Mouse (Mus musculus): ENCODE results near the gene Lgr5. TPM values are rescaled to one million over a fixed set of nuclear protein-coding genes. Genes with fewer than 3 reads are reported as not detected.
A peak's percentile ranks its signal among the peaks of the same experiment; 100 is the strongest.

The Lgr5 gene
- polyA plus RNA-seq, 1 experiment from 2014 or later: 2.4 TPM

DNA sequence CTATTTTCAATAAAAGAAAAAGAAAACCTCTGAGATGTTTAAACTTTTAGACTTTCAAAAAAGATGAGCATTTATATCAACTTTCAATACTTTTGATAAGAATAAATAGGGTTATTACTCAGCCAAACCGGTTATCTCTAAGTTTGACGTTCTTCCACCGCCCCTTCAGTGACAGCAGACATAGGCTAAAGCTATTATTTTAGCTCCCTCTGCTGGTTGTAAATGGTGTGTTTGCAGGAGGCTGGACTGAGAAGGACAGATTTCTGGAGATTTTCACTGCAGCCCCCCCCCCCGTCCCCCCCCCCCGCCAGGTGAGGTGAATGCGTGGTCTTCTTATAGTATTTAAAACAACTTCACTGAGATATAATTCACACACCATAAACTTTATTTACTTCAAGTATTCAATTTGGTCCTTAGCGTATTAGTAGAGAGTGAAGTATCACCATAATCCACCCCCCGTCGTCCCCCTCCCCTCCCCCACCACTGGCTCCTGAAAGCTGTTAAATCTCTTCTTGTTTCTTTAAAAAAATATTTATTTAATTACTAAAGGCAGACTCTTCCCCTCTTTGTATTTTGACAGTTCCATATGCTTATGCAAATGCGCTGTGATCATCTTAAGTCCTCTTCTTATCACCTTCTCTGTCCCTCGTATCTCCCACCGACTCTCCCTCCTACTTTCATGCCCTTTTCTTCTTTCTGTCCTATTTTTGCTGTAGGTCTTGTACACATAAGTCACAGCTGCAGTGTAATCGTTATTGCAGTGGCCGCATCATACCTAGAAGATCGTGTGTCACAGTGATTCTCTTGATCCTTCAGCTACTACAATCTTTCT is 30.1 kb upstream of the Lgr5 start:
- H3K4me1 ChIP-seq (ENCODE audit: insufficient read depth): no peaks in the 10 kb centered on the region
- no peak overlapping the region for H3K27ac ChIP-seq (ENCODE audit: low read depth)
- peak; percentile 85 for ATAC-seq (ENCODE audit: insufficient read depth)
- no peaks in the 10 kb centered on the region for H3K36me3 ChIP-seq (ENCODE audit: insufficient read depth)
- H3K4me3 ChIP-seq (ENCODE audit: low read depth, low read length): no peak overlapping the region
- no peak overlapping the region for H3K9ac ChIP-seq
- 7% methylated on average over 14 of the region's 15 CpGs for WGBS
- peak; percentile 90 for DNase-seq
- H3K4me2 ChIP-seq: peak overlapping the region; percentile 54
- TF ChIP-seq CTCF (IDR thresholded peaks at IDR 0.05; ENCODE audit: low read depth): peak; percentile 72
- H3K9me3 ChIP-seq (ENCODE audit: low read depth, low read length): no peaks in the 10 kb centered on the region
- H3K27me3 ChIP-seq (ENCODE audit: insufficient read depth, low read length): no peaks in the 10 kb centered on the region

DNA sequence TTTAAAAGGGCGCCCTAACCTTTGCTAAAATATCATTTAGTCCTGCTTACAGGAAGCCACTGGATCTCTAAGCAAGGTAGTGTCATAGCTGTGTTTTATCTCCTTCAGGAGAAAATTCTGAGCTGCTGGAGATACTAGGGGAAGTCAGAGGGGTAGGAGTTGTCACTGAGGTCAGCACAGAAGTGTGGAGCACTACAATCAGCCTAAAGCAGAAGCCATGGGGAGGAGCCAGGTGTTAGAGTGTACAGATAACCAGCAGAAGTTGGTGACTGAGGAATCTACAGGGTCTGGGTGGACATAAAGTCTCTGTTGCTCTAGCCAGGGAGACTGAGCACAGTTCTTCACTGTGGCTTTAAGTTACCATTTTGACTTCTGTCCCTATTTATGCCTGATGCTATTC is 8.2 kb upstream of the Lgr5 start:
- 88% methylated on average over 1 of the region's 1 CpGs for WGBS
- no peak overlapping the region for H3K4me3 ChIP-seq (ENCODE audit: low read depth, low read length)
- no peak for ATAC-seq (ENCODE audit: insufficient read depth)

GRCm38 (mm10) chr10:115593651-115594050 is 6.1 kb upstream of the Lgr5 start:
- Histone ChIP-seq H3K36me3 (ENCODE audit: insufficient read depth) (no peaks in the 10 kb centered on the region), H3K9me3 (ENCODE audit: low read depth, low read length) (no peaks in the 10 kb centered on the region), H3K4me2 (no peak overlapping the region), H3K27me3 (ENCODE audit: insufficient read depth, low read length) (0 out of 2 replicates have a peak, but pooled peaks cover 3% of the 10 kb centered on the region), H3K9ac (no peak overlapping the region), H3K4me3 (ENCODE audit: low read depth, low read length) (no peak overlapping the region), H3K27ac (ENCODE audit: low read depth) (no peak overlapping the region), H3K4me1 (ENCODE audit: insufficient read depth) (no peaks in the 10 kb centered on the region)
- ATAC-seq (ENCODE audit: insufficient read depth) (no peak), DNase-seq (no peak)
- no peak for TF ChIP-seq CTCF (IDR thresholded peaks at IDR 0.05; ENCODE audit: low read depth)
- 79% methylated on average over 6 of the region's 6 CpGs for WGBS

More for the DNA sequence above, 8.2 kb upstream of the Lgr5 start:
- Histone ChIP-seq H3K36me3 (ENCODE audit: insufficient read depth) (no peaks in the 10 kb centered on the region), H3K4me2 (no peak overlapping the region), H3K9me3 (ENCODE audit: low read depth, low read length) (no peaks in the 10 kb centered on the region), H3K9ac (no peak overlapping the region), H3K4me1 (ENCODE audit: insufficient read depth) (no peaks in the 10 kb centered on the region), H3K27ac (ENCODE audit: low read depth) (no peak overlapping the region), H3K27me3 (ENCODE audit: insufficient read depth, low read length) (no peaks in the 10 kb centered on the region)
- no peak for DNase-seq
- TF ChIP-seq CTCF (IDR thresholded peaks at IDR 0.05; ENCODE audit: low read depth): no peak

DNA sequence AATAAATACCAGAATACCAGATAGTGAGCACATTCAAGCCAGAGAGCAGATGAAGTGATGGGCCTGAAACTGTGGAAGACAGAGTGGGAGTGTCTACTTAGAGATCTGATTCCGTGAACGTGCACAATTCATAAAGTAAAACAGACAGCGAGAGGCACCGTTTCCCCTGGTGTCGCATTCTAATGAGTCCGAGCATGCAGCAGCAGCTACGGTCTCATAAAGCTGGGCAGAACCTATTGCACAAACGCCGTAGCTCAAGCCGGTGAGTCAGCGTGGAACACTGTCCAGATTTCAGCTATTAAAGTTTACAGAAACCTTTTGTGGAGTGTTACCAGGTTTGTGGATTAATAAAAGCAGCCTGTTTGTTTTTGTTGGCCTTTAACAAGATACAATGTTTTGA is 5.6 kb upstream of the Lgr5 start:
- TF ChIP-seq CTCF (IDR thresholded peaks at IDR 0.05; ENCODE audit: low read depth): no peak
- DNase-seq (peak; percentile 27), ATAC-seq (ENCODE audit: insufficient read depth) (no peak)
- Histone ChIP-seq H3K27me3 (ENCODE audit: insufficient read depth, low read length) (peaks cover 4% of the 10 kb centered on the region), H3K36me3 (ENCODE audit: insufficient read depth) (no peaks in the 10 kb centered on the region), H3K9ac (no peak overlapping the region), H3K4me1 (ENCODE audit: insufficient read depth) (no peaks in the 10 kb centered on the region), H3K9me3 (ENCODE audit: low read depth, low read length) (no peaks in the 10 kb centered on the region), H3K4me3 (ENCODE audit: low read depth, low read length) (no peak overlapping the region), H3K27ac (ENCODE audit: low read depth) (no peak overlapping the region), H3K4me2 (no peak overlapping the region; the same call in 1 of the 2 replicates)
- WGBS: 47% methylated on average over 11 of the region's 11 CpGs

DNA sequence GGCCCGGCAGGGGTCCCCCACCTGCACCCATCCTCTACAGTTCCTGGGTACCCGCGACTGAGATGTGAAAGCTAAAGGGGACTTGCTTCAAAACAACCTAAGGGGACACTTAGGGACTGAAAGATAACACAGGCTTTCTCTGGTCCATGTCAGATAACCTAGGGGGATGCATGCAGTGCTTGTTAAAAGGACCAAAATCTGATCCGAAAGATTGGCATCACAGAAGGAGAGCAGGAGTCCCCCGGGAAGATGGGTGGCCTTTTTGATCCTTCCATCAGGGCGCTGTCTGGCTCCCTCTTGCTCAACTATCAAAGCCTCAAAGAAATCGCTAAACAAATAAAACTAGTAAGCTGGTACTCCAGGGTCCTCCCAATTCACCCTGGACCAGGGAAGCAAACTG is 399 bp upstream of the Lgr5 start:
- 2% methylated on average over 7 of the region's 7 CpGs for WGBS
- Histone ChIP-seq H3K4me2 (peak overlapping the region; percentile 96), H3K4me1 (ENCODE audit: insufficient read depth) (0 out of 2 replicates have a peak, but pooled peaks cover 5% of the 10 kb centered on the region), H3K27ac (ENCODE audit: low read depth) (no peak overlapping the region), H3K9ac (peak overlapping the region; percentile 29), H3K4me3 (ENCODE audit: low read depth, low read length) (peak overlapping the region; percentile 50), H3K36me3 (ENCODE audit: insufficient read depth) (no peaks in the 10 kb centered on the region), H3K9me3 (ENCODE audit: low read depth, low read length) (no peaks in the 10 kb centered on the region), H3K27me3 (ENCODE audit: insufficient read depth, low read length) (peaks cover 48% of the 10 kb centered on the region)
- DNase-seq (no peak), ATAC-seq (ENCODE audit: insufficient read depth) (peak; percentile 1; the same call in 1 of the 2 replicates)
- no peak for TF ChIP-seq CTCF (IDR thresholded peaks at IDR 0.05; ENCODE audit: low read depth)

DNA sequence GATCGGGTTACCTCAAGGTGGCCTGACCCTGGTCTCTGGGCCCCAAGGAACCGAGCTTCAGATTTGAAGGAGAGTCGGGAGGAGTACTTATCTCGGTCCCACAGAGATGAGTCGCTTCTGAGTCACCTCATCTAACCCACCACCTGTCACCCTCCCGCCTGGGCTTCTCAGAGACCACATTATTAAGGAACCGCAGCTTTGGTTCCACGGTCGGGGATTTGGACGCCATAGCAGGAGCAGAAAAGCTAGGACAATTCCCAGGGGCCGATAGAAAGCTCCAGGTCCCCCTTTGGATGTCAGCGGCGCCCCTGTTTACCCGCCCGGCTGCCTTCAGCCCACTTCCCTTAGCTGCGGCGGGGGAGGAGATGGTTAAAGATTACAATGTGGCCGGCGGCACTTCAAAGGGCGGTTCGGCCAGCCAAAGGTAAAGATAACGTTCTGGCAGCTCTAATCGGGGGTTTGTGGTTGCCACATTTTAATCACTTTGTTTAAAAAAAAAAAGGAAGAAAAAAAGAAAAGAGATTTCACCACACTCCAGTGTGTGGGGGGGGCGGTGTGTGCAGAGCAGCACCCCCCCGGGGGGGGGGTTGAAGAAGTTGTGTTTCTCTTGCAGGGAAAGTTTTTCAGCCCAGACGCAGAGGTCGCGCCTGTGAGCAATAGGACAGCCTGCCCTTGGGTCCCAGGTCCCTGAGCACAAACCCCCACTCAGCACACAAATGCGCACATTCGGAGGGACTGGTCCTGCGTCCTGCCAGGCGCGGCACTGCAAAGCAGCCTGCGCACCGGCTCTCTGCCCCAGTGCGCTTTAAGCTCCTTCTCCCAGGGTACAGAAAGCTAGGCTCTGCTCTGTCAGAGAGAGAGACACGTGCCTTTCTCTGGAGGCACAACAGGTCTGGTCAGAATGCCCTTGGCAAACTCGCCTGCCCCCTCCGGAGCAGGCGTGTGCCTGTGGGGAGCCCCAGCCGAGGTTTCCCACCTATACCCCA is 1.0 kb downstream of the Lgr5 start:
- Histone ChIP-seq H3K27me3 (ENCODE audit: insufficient read depth, low read length) (peaks cover 48% of the 10 kb centered on the region), H3K9ac (peak overlapping the region; percentile 29; the same call in 1 of the 2 replicates), H3K4me1 (ENCODE audit: insufficient read depth) (0 out of 2 replicates have a peak, but pooled peaks cover 5% of the 10 kb centered on the region), H3K4me2 (peak overlapping the region; percentile 96), H3K27ac (ENCODE audit: low read depth) (no peak overlapping the region), H3K9me3 (ENCODE audit: low read depth, low read length) (no peaks in the 10 kb centered on the region), H3K4me3 (ENCODE audit: low read depth, low read length) (peak overlapping the region; percentile 50), H3K36me3 (ENCODE audit: insufficient read depth) (no peaks in the 10 kb centered on the region)
- ATAC-seq (ENCODE audit: insufficient read depth): peak; percentile 84
- DNase-seq: peak; percentile 60
- TF ChIP-seq CTCF (IDR thresholded peaks at IDR 0.05; ENCODE audit: low read depth): no peak
- WGBS: under 1% methylated on average over 41 of the region's 41 CpGs

All from lung, embryonic 14.5 days (tissue).